Mouse (Mus musculus): ENCODE results near the gene Pnpla2. TPM values are rescaled to one million over a fixed set of nuclear protein-coding genes. Genes with fewer than 3 reads are reported as not detected.
A peak's percentile ranks its signal among the peaks of the same experiment; 100 is the strongest.

Pnpla2 gene
- total RNA-seq, 1 experiment from 2014 or later = 19.7 TPM

DNA sequence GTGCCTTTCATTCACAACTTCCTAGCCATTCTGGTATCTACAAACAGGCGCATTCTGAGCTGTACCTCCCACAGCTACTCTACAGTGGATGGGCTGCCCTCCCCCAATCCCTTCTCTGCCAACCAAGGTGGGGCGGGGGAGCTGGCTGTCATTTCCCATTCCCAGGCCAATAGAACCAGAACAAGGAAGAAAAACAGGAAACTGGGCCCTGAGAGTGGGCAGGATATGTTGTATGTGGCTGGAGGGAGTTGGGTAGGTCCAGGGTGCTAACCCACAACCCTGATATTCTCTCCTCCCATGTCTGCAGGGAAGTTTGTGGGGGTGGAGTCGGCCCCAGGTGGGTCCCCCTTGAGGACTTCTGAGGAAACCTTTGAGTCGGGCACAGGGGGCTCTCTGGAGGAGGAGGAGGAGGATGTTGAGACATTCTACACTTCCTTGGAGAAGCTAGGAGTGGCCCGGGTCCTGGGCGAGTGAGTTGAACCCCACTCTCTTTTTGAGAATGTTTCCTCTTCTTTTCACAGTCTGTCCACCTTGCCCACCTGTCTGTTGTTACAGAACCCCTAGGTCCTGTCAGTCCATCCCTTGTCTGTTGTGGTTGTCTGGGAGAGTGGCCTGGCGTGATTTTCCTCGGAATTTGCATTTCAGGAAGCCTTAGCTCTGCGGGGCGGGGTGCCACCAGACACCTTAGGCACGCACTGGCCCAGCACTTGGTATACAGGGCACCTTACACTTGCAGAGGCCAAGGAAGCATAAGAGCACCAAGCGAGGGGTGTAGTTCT, 9.0 kb downstream of the Pnpla2 start:
- no peak for ATAC-seq (replicated peaks; ENCODE audit: insufficient number of reproducible peaks, low FRiP score, low TSS enrichment, poor library complexity, severe bottlenecking)

DNA sequence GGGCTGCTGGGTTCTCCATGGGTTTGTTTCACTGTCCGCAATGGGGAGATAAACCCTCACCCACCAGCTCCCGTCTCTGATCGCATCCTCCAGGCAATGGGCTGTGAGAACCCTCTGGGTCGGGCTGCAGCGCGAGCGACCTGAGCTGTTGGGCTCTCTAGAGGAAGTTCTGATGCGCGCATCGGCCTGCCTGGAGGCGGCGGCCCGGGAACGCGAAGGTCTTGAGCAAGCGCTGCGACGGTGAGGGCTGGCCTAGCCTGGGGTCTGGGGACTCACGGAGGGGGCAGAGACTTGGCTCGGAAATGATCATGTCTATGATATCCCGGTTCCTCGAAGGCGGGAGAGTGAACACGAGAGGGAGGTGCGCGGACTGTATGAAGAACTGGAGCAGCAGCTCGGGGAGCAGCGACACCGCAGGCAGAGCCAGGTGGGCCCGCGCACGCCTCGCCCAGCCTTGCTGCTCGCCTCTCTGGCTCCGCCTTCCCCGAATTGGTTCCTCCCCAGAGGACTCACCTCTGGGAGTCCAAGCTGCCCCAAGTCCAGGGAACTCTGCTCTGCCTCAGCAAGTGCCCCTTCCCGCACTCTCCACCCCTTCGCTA, 9.7 kb downstream of the Pnpla2 start:
- no peak for ATAC-seq (replicated peaks; ENCODE audit: insufficient number of reproducible peaks, low FRiP score, low TSS enrichment, poor library complexity, severe bottlenecking)

DNA sequence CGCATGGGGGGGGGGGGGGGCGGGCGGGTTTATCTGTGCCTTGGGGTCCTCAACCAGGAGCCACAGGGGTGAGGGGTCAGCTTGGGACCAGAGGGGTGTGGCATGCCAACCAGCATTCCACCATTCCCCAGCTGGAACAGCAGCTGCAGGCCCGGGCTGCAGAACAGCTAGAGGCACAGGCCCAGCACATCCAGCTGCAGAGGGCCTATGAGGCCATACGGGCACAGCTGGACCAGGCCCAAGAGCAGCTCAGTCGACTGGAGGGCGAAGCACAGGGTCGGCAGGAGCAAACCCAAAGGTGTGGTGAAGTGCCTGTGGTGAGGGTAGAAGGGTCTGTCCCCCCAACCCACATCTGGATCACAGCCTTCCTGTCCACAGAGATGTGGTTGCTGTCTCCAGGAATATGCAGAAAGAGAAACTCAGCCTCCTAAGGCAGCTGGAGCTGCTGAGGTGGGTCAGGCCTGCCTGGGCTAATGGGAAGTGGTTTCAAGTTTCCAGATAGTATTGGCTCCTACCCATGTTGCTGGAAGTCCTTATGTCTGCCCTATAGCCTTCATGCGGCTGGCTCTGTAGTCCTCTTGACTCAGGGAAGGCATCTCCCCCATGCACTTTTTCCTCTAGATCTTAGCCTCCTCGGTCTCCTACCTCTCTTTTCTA, 10.5 kb downstream of the Pnpla2 start:
- no peak for ATAC-seq (replicated peaks; ENCODE audit: insufficient number of reproducible peaks, low FRiP score, low TSS enrichment, poor library complexity, severe bottlenecking)

DNA sequence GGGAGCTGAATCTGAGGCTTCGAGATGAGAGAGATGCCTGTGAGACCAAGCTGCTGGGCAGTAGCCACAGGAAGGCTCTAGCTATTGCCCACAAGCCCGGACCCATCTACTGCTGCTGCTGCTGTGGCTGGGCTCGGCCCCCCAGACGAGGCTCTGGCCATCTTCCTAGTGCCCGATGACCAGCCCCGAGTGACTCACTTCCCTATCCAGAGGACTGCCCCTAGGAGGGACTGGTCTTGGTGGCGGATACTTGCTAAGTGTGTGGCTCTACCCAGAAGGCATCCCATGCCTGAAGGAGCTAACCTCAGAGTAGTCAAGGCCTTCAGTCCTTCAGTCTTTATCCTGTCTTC, 11.0 kb downstream of the Pnpla2 start:
- ATAC-seq (replicated peaks; ENCODE audit: insufficient number of reproducible peaks, low FRiP score, low TSS enrichment, poor library complexity, severe bottlenecking) = no peak

DNA sequence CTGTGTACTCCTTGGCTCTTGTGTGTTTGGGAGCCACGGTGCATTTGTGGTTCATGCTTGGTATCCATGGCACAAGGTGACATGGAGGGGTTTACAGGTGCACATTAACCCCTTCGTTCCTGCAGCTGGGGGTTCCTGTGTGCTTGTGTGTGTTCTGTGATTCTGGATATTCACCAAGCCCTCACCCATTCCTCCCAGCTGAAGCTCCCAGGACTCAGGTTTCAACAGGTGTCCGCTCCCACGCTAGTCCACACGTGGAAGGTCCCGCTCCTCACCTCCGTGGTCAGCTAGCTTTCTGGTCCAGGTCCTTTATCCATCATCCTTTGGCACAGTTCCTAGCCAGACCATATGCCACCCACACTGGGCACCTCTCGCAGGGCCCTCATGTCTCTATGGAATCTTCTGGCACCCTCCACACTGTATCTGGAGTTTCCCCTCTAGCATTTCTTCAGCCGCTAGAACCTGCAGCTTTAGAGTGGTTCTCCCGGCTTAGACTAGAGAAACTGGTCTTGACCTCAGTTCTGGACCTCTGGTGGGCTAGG, 11.7 kb downstream of the Pnpla2 start:
- no peak for ATAC-seq (replicated peaks; ENCODE audit: insufficient number of reproducible peaks, low FRiP score, low TSS enrichment, poor library complexity, severe bottlenecking)

DNA sequence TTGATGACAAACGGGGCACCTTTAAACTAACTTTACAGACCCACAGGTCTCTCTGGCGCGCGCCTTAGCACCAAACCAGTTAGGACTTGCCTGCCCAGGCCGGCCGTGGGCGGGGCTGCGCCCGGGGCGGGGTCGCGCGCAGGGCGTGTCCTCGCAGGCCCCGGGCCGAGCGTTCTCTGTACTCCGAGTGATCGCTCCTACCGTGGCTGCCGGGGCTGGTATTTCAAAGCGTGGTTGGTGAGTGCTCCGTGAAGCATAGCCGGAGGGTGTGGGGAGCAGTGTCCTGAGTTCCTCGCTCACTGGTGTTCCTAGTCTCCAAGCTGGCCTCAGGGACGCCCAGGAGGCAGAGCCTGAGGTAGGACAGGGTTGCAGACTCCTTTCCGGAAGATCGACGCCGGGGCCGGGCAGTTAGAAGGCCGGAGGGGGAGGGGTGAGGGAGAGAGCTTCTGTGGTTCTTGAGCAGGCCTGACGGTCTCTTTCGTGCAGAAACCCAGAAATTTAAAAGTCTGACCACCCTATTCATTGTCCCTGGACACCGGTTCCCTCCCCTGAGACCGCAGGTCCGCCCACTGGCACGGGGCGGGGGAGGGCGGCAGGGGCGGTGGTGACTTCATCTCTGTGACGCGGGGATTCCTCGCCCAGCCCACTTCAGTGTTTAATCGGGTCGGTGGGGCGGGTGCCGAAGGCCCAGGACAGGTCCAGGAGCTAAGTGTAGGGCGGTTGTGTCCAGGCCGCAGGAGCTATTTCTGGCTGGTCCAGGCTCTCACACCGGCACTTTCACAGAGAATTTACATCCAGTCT, 12.4 kb downstream of the Pnpla2 start, which contains the start of gene Cd151:
Gene Cd151 (plus strand): TSS at position 163 of the 801 bp plus-strand sequence.
- peak; percentile 28 for ATAC-seq (replicated peaks; ENCODE audit: insufficient number of reproducible peaks, low FRiP score, low TSS enrichment, poor library complexity, severe bottlenecking)

DNA sequence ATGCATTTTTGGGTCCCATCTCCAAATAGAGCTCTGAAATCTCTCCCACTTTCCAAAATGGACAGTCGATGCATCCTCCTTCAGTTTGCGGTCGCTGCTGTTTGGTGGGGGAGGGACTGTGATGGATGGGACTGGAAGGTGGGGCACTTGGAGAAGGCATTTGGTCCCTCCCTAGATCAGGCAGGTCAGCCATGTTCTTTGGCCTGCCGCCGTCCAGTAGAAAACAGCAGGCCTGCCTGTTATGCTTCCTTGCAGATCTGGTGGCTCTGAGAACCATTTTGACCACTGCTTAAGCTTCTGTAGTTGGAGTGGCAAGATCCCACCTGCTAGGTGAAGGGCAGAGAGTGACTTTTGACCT, 13.1 kb downstream of the Pnpla2 start:
- no peak for ATAC-seq (replicated peaks; ENCODE audit: insufficient number of reproducible peaks, low FRiP score, low TSS enrichment, poor library complexity, severe bottlenecking)

DNA sequence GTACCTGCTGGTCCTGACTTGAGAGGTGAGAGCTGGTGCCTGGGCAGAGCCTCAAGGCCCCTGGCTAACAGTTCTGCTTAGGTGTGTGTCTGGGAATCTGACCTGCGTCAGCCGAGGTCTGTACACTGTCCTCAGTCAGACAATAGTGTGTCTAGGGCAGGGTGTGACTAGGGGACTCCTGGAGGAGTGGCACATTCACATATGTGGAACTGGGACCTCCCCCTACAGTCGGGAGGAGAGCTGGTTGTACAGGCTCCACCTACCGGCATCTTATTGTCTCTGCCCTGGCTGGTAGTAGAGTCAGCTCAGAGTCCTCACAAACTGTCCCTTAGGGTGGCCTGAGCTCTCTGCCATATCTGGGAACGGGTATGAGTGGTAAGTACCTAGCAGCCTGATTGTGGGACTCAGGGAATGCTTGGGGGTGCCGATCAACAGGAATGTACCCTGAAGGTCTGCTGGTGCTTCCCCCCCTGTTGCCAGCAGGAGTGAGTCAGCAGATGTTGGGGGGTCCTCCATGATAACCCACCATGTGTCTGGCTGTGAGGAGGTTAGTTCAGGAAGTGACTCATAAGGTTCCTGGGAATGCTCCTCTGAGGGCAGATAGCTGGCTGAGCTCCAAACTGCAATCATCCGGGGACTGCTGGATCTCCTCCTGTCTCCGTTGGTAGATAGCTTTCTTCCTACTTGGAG, 13.7 kb downstream of the Pnpla2 start:
- ATAC-seq (replicated peaks; ENCODE audit: insufficient number of reproducible peaks, low FRiP score, low TSS enrichment, poor library complexity, severe bottlenecking) = peak; percentile 21

DNA sequence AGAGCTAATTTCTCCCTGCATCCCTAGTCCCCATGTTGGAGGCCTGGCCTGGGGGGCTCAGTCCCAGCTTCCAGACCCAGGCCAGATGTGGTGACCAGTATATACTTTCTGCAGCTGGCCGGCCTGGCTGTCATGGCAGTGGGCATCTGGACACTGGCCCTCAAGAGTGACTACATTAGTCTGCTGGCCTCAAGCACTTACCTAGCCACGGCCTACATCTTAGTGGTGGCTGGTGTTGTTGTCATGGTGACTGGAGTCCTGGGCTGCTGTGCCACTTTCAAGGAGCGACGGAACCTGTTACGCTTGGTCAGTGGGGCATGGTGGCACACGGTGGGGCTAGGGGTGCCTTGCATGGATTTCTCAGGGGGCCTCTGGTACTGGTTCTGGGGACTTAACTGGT, 14.4 kb downstream of the Pnpla2 start:
- no peak for ATAC-seq (replicated peaks; ENCODE audit: insufficient number of reproducible peaks, low FRiP score, low TSS enrichment, poor library complexity, severe bottlenecking)

DNA sequence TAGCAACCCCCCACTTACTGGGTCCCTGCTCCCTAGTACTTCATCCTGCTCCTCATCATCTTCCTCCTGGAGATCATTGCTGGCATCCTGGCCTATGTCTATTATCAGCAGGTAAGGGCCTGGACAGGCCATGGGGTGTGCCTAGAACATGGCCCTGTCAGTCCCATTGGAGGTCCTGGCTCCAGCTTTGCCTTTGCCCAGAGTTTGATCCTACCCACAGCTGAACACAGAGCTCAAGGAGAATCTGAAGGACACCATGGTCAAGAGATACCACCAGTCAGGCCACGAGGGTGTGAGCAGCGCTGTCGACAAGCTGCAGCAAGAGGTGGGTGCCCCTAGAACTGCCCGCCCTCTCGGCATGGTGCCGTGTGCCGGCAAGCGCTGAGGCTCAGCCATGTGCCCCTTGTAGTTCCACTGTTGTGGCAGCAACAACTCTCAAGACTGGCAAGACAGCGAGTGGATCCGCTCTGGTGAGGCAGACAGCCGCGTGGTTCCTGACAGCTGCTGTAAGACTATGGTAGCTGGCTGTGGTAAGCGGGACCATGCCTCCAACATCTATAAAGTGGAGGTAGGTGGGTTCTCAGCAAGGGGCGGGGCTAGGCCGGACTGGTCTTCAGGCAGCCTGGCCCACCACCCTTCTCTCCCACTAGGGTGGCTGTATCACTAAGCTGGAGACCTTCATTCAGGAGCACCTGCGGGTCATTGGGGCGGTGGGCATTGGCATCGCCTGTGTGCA, 15.1 kb downstream of the Pnpla2 start:
- no peak for ATAC-seq (replicated peaks; ENCODE audit: insufficient number of reproducible peaks, low FRiP score, low TSS enrichment, poor library complexity, severe bottlenecking)

DNA sequence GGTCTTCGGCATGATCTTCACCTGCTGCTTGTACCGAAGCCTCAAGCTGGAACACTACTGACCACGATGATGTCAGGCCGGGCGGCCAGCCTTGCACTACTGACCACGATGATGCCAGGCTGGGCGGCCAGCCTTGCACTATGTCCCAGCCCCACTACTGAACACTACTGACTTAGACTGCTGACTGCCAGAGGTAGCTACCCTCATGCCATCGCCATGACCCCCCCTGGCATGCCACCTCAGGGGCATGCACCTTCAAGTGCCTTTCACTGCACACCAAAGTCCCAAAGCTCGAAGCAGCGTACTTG, 15.6 kb downstream of the Pnpla2 start:
- no peak for ATAC-seq (replicated peaks; ENCODE audit: insufficient number of reproducible peaks, low FRiP score, low TSS enrichment, poor library complexity, severe bottlenecking)

DNA sequence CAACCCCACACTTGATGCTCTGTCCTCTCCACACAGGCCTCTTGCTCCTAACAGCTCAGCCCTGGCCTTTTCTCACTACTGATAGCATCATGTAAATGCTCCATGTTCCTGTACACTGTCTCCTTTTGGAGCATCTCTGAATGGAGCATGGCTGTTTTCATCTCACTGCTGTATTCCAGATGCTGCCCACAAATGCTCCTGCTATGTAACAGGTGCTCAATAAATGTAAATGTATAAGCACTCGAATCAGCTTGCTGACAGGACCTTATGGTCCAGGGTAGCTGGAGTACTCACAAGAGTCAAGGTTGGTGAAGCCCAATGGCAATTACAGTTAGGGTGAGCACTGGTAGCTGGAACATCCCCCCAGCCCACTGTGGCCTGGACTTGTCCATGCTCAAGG, 16.2 kb downstream of the Pnpla2 start:
- no peak for ATAC-seq (replicated peaks; ENCODE audit: insufficient number of reproducible peaks, low FRiP score, low TSS enrichment, poor library complexity, severe bottlenecking)

DNA sequence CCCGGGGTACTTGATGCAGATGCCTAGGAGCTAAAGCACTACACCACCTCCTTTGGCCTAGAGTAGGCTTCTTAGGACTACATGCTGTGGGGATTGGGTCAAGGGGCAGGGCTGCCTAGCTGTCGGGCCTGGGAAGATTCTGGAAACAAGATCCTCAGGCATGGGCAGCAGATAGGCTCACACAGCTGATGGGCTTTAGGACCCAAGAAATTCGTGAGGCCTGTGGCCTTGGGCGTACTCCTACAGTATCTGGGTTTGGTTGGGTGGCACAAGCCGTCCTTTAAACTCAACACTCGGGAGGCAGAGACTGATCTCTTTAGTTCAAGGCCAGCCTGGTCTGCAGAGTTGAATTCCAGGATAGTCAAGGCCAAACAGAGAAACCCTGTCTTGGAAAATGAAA, 17.2 kb downstream of the Pnpla2 start:
- no peak for ATAC-seq (replicated peaks; ENCODE audit: insufficient number of reproducible peaks, low FRiP score, low TSS enrichment, poor library complexity, severe bottlenecking)

DNA sequence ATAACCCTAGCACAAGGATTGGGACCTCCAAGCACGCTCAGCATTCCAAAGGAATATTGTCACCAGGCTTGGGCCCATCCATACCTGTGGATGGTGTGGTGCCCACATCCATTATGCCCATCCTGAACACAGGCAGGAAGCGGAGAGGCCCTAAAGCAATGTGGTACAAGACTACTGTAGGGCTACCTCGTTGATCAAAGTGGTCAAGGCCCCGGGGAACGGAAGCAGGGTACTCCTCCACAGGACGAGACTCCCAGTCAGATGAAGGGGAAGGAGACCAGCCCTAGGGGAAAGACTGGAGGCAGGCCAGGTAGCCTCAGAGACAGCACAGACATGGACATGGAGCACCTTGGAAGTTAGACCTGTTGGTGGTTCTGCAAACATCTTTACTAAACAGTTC, 17.8 kb downstream of the Pnpla2 start:
- ATAC-seq (replicated peaks; ENCODE audit: insufficient number of reproducible peaks, low FRiP score, low TSS enrichment, poor library complexity, severe bottlenecking) = no peak

DNA sequence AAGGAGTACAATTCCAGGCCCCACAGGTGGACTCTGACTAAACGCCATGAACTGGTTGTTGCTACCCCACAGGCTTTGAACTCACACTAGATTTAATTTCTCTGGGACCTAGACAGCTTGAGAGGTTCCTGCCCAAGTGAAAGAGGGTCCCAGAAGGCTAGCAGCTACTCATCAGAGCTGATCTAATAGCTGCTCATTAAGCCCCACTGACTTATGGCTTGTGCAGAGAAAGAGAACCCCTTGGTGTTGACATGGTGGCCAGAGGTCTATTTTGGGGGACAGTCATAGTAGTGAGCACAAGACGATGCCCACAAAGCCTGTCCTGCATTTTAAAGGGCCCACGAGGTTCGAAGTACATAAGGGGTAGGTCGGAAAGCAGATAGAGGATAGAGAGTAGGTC, 19.2 kb downstream of the Pnpla2 start:
- ATAC-seq (replicated peaks; ENCODE audit: insufficient number of reproducible peaks, low FRiP score, low TSS enrichment, poor library complexity, severe bottlenecking) = no peak

DNA sequence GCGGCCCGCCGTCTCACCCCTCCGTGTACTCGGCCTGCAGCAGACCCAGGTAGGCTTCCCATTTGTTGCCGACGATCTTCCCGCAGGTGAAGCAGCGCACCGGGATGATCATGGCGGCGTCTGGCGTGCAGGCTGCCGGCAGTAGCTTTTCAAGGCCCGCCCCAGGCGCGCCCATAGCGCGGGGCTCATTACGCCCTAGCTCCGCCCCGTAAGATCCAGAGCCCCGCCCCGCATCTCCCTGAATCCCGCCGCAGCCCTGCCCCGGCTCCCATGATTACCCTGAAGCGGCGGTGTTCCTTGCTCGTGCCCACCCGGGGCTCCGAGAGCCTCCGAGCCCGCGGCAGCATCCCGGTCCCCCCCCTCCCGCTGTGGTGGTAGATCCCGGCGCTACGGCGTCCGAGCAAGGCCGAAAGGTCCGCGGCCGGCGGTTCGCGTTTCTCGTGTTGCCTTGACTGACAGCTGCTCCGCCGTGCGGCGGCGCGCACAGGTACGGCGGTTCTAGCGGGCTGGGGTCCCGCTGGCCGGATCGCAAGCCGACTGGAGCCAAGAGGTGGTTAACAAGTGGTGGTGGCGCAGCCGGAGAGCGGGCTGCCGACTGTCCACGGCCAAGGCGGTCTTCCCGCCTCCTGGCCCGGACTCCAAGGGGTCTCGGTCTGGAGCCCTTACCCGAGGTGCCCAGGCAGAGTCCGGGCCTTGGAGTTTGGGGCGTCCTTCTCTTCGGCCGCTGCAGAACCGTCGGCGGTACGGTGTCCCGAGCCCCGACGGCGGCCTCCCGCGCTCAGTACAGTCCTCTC, 20.2 kb downstream of the Pnpla2 start, which contains the start of the genes Polr2l and Tspan4:
Gene Polr2l (minus strand): TSS at position 122 of the 794 bp plus-strand sequence.
Gene Tspan4 (plus strand): TSS at position 230 of the 794 bp plus-strand sequence.
- peak; percentile 62; the same call in 1 of the 2 replicates for ATAC-seq (replicated peaks; ENCODE audit: insufficient number of reproducible peaks, low FRiP score, low TSS enrichment, poor library complexity, severe bottlenecking)

DNA sequence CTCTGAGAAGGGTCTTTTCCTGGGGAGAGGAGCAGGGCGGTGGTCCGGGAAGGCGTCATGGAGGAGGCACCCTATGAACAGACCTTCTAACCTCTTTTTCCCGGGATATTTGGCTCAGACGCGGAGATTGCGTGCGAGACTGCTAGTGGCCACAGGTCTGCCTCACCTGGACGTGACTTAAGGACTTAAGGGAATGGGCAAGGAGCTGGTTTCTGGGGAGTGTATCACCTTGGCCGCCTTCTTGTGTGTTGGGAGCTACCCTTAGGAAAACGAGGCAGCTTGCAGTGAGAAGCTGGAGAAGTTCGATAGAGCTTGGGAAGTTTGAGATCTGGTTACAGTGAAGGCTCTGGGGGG, 20.8 kb downstream of the Pnpla2 start:
- ATAC-seq (replicated peaks; ENCODE audit: insufficient number of reproducible peaks, low FRiP score, low TSS enrichment, poor library complexity, severe bottlenecking) = no peak
